Mouse (Mus musculus): ENCODE measurements around the gene Ppp1r2. TPM values are rescaled to one million over a fixed set of nuclear protein-coding genes. Genes with fewer than 3 reads are reported as not detected.

The Ppp1r2 gene
- total and polyA plus RNA-seq, 3 experiments, result 33.8 to 75.4 (median 62.4) TPM

- no peak for TF ChIP-seq BHLHE40 (IDR thresholded peaks at IDR 0.05; ENCODE audit: low read depth, low read length)
- no peak for TF ChIP-seq NRF1 (IDR thresholded peaks at IDR 0.05; ENCODE audit: low read depth, low read length)
Observed at GRCm38 (mm10) chr16:31210453-31210852, 64.6 kb downstream of the Ppp1r2 start (continued).

GRCm38 (mm10) chr16:31209911-31210310, 65.2 kb downstream of the Ppp1r2 start:
- Histone ChIP-seq H3K27ac (ENCODE audit: insufficient read depth, low read depth) (no peak overlapping the region), H3K27me3 (replicated peaks) (no peaks in the 10 kb centered on the region), H3K79me2 (replicated peaks; ENCODE audit: control insufficient read depth, extremely low read depth, insufficient read depth, poor library complexity, severe bottlenecking) (no peaks in the 10 kb centered on the region), H3K36me3 (replicated peaks in 1 of 2; ENCODE audit: control insufficient read depth in 1 of 2, insufficient read depth in 1 of 2, low read length in 1 of 2) (no peaks in the 10 kb centered on the region), H3K9ac (ENCODE audit: insufficient read depth, low read depth) (no peak overlapping the region), H3K9me3 (replicated peaks; ENCODE audit: low read length) (peaks cover 1% of the 10 kb centered on the region), H3K4me3 (replicated peaks in 1 of 3; ENCODE audit: low read depth in 2 of 3, low read length in 2 of 3, poor library complexity in 1 of 3) (no peak overlapping the region), H3K4me1 (ENCODE audit: control insufficient read depth in 1 of 2, insufficient read depth in 2 of 2) (peaks cover 5 to 15% of the 10 kb centered on the region in 2 experiments; a peak in 3 of 4 replicates), H3K4me2 (ENCODE audit: insufficient read depth, low read depth, poor library complexity, severe bottlenecking) (no peak overlapping the region)
- in situ Hi-C loops (cut with MboI; ENCODE audit: low pct_ligation_motif_present, low pct_unique_long_range_greater_than_20kb, low sequenced_read_pairs), result loop anchor here (5.0 kb wide), 1 partner anchor 32 kb away; no protein-coding TSS in a partner anchor
- TF ChIP-seq USF1 (IDR thresholded peaks at IDR 0.05; ENCODE audit: low read depth, low read length) (no peak), ZMIZ1 (IDR thresholded peaks at IDR 0.05; ENCODE audit: low read depth, low read length) (no peak), BHLHE40 (IDR thresholded peaks at IDR 0.05; ENCODE audit: low read depth, low read length) (0 out of 2 replicates have a peak, but pooled peaks have one; percentile 31), IRF4 (IDR thresholded peaks at IDR 0.05; ENCODE audit: low read depth, low read length) (no peak), RCOR1 (conservative IDR thresholded peaks at IDR 0.05; ENCODE audit: low read depth, low read length) (no peak), JUND (conservative IDR thresholded peaks at IDR 0.05; ENCODE audit: low read depth, low read length) (no peak), PAX5 (IDR thresholded peaks at IDR 0.05; ENCODE audit: low read length) (no peak)
- dilution Hi-C loops (cut with MboI; ENCODE audit: extremely low pct_ligation_motif_present, extremely low pct_unique_long_range_greater_than_20kb, low sequenced_read_pairs), result no loop called here
- DNase-seq (ENCODE audit: extremely low read depth), result no peak

- in situ Hi-C loops (cut with MboI; ENCODE audit: low pct_ligation_motif_present, low pct_unique_long_range_greater_than_20kb, low sequenced_read_pairs) (loop anchor here (5.0 kb wide), 1 partner anchor 37 kb away; no protein-coding TSS in a partner anchor), dilution Hi-C loops (cut with MboI; ENCODE audit: extremely low pct_ligation_motif_present, extremely low pct_unique_long_range_greater_than_20kb, low sequenced_read_pairs) (no loop called here)
- Histone ChIP-seq H3K4me2 (ENCODE audit: insufficient read depth, low read depth, poor library complexity, severe bottlenecking) (0 out of 2 replicates have a peak overlapping the region, but pooled peaks have one; percentile 2), H3K36me3 (replicated peaks in 1 of 2; ENCODE audit: control insufficient read depth in 1 of 2, insufficient read depth in 1 of 2, low read length in 1 of 2) (no peaks in the 10 kb centered on the region), H3K9ac (ENCODE audit: insufficient read depth, low read depth) (no peak overlapping the region), H3K4me1 (ENCODE audit: control insufficient read depth in 1 of 2, insufficient read depth in 2 of 2) (peaks cover 11 to 23% of the 10 kb centered on the region in 2 experiments; a peak in 3 of 4 replicates), H3K9me3 (replicated peaks; ENCODE audit: low read length) (no peaks in the 10 kb centered on the region), H3K27me3 (replicated peaks) (no peaks in the 10 kb centered on the region), H3K27ac (ENCODE audit: insufficient read depth, low read depth) (no peak overlapping the region), H3K4me3 (replicated peaks in 1 of 3; ENCODE audit: low read depth in 2 of 3, low read length in 2 of 3, poor library complexity in 1 of 3) (no peak overlapping the region), H3K79me2 (replicated peaks; ENCODE audit: control insufficient read depth, extremely low read depth, insufficient read depth, poor library complexity, severe bottlenecking) (no peaks in the 10 kb centered on the region)
- peak; percentile 68 for DNase-seq (ENCODE audit: extremely low read depth)
- TF ChIP-seq TBP (conservative IDR thresholded peaks at IDR 0.05; ENCODE audit: low read depth, low read length) (peak; percentile 96), IRF4 (IDR thresholded peaks at IDR 0.05; ENCODE audit: low read depth, low read length) (peak; percentile 81), USF2 (conservative IDR thresholded peaks at IDR 0.05; ENCODE audit: low read depth, low read length) (no peak), ELF1 (IDR thresholded peaks at IDR 0.05; ENCODE audit: low read depth, low read length) (peak; percentile 33; the same call in 1 of the 2 replicates), ETS1 (conservative IDR thresholded peaks at IDR 0.05; ENCODE audit: low read depth, low read length) (peak; percentile 83), JUND (conservative IDR thresholded peaks at IDR 0.05; ENCODE audit: low read depth, low read length) (peak; percentile 66; the same call in 1 of the 2 replicates), MAFK (IDR thresholded peaks at IDR 0.05; ENCODE audit: insufficient replicate concordance, low read length) (peak; percentile 57; the same call in 1 of the 2 replicates), EP300 (IDR thresholded peaks at IDR 0.05; ENCODE audit: low read length) (peak; percentile 41; the same call in 1 of the 2 replicates), BHLHE40 (IDR thresholded peaks at IDR 0.05; ENCODE audit: low read depth, low read length) (peak; percentile 67), RAD21 (IDR thresholded peaks at IDR 0.05; ENCODE audit: low read depth, low read length) (no peak), MAZ (IDR thresholded peaks at IDR 0.05; ENCODE audit: low read depth, low read length) (peak; percentile 45; the same call in 1 of the 2 replicates), POLR2AphosphoS2 (IDR thresholded peaks at IDR 0.05; ENCODE audit: low read depth, low read length) (no peak), MEF2A (IDR thresholded peaks at IDR 0.05; ENCODE audit: borderline replicate concordance, low read depth, low read length) (0 out of 2 replicates have a peak, but pooled peaks have one; percentile 34)
Observed at GRCm38 (mm10) chr16:31205726-31206125, 69.4 kb downstream of the Ppp1r2 start.

Data from CH12.LX (cell line).